Mouse (Mus musculus) liver, postnatal 0 days (tissue): ENCODE measurements at regions not wholly inside any gene's neighbourhood (a gene's known extent, or its start where the extent isn't known, plus 50 kb on each side); places are given as distances from the start of the nearest gene placed in this dataset.
A peak's percentile ranks its signal among the peaks of the same experiment; 100 is the strongest.

Source experiments
- ATAC-seq: fragments of 200-750 bp; cut with Nextera tagmentation; 2 replicates; pipeline ENCODE4 v1.8.0; 2017; ENCODE audit warnings: mild to moderate bottlenecking, moderate library complexity
- DNase-seq: peaks from one replicate; pipeline ENCODE4 v3.0.0-alpha.2; 2016
- H3K27ac ChIP-seq: fragments of 300-500 bp; sonication (generic); 2 replicates; pipeline ENCODE4 v1.5.1; 2014; ENCODE audit warnings: antibody characterized with exemption, moderate library complexity, mild to moderate bottlenecking, low read depth
- H3K27me3 ChIP-seq: fragments of 300-500 bp; sonication (generic); 2 replicates; pipeline ENCODE4 v1.6.1; 2014; ENCODE audit warnings: low read length, control low read depth, mixed read lengths; ENCODE audit not compliant: insufficient read depth
- H3K36me3 ChIP-seq: fragments of 300-500 bp; sonication (generic); replicated peaks from 2 replicates; pipeline ENCODE4 v1.6.1; 2014; ENCODE audit warnings: mild to moderate bottlenecking, control low read depth, low read length, moderate library complexity, mixed read lengths; ENCODE audit not compliant: insufficient read depth
- H3K4me1 ChIP-seq: fragments of 300-500 bp; sonication (generic); 2 replicates; pipeline ENCODE4 v1.6.1; 2014; ENCODE audit warnings: antibody characterized with exemption, mild to moderate bottlenecking, control low read depth; ENCODE audit not compliant: insufficient read depth
- H3K4me2 ChIP-seq: fragments of 300-500 bp; sonication (generic); 2 replicates; pipeline ENCODE4 v1.6.1; 2014; ENCODE audit warnings: low read depth, mild to moderate bottlenecking, low read length, moderate library complexity, mixed read lengths
- H3K4me3 ChIP-seq: fragments of 300-500 bp; sonication (generic); 2 replicates; pipeline ENCODE4 v1.5.1; 2014; ENCODE audit warnings: low read depth, low read length
- H3K9ac ChIP-seq: fragments of 300-500 bp; sonication (generic); replicated peaks from 2 replicates; pipeline ENCODE4 v1.6.1; 2014; ENCODE audit warnings: mild to moderate bottlenecking, moderate library complexity
- H3K9me3 ChIP-seq: fragments of 300-500 bp; sonication (generic); 2 replicates; pipeline ENCODE4 v1.6.1; 2016; ENCODE audit warnings: mild to moderate bottlenecking, control low read depth, low read length, mixed read lengths
- CTCF ChIP-seq: sonication (generic); IDR thresholded peaks from 2 replicates; pipeline ENCODE4 v1.5.1; 2016; ENCODE audit warnings: antibody characterized with exemption, low read depth
- EP300 ChIP-seq: IDR thresholded peaks from 2 replicates; pipeline ENCODE4 v1.6.1; 2016; ENCODE audit warnings: antibody characterized with exemption, low read depth, mild to moderate bottlenecking
- WGBS: fragments of 180-500 bp; shearing (Covaris S2); extraction: QIAGEN DNeasy Blood & Tissue Kit; methylation state at CpG from one replicate; pipeline ENCODE4 v1.1.7; 2014; ENCODE audit not compliant: insufficient replicate concordance; 5-methylcytosine and 5-hydroxymethylcytosine counted together

DNA sequence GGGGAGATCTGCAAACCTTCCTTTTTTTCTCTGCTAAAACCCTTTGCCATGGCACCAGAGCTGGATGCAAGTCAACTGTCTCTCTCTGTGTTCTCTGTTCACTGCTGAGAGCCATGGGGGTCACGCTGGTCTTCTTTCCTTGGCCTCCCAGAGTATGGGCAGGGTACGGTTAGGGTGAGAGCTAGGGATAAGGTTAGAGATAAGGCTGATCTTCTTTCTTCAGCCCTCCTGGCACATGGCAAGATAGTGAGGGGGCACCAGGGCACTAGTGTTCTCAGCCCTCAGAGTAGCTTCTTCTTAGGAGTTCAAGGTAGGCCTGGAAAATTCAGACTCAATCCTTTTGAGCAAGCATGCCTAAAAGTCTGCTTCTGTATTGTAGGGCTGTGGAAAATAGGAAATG is 196.1 kb downstream of the Tm2d1 start:
- H3K4me3 ChIP-seq: no peak overlapping the region
- H3K4me1 ChIP-seq: peaks cover 25% of the 10 kb centered on the region
- 0 out of 2 replicates have a peak overlapping the region, but pooled peaks have one; percentile 25 for H3K27ac ChIP-seq
- H3K4me2 ChIP-seq: peak overlapping the region; percentile 8; the same call in 1 of the 2 replicates
- H3K9ac ChIP-seq: no peak overlapping the region
- no peaks in the 10 kb centered on the region for H3K36me3 ChIP-seq
- TF ChIP-seq EP300: peak; percentile 93
- TF ChIP-seq CTCF: no peak
- DNase-seq (no peak), ATAC-seq (no peak)
- no peaks in the 10 kb centered on the region for H3K9me3 ChIP-seq
- 56% methylated on average over 2 of the region's 2 CpGs for WGBS
- H3K27me3 ChIP-seq: no peaks in the 10 kb centered on the region

DNA sequence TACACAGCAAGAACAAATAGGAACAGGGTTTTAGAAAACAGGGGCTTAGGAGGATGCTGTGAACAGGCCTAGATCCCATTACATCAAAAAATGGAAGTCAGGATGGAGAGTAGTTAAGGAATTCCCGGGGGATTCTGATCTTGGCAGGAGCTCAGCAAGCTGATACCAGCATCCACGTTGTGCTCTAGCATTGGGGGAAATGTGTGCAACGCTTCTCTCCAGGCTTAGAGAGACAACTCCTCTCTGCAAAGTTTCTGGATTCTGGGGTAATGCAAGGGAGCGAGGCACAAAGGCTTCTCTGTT is 201.1 kb downstream of the Tm2d1 start:
- WGBS: 57% methylated on average over 4 of the region's 4 CpGs

GRCm38 (mm10) chr4:98181185-98182052 is 201.7 kb downstream of the Tm2d1 start:
- Histone ChIP-seq H3K27me3 (no peaks in the 10 kb centered on the region), H3K4me3 (no peak overlapping the region), H3K36me3 (no peaks in the 10 kb centered on the region), H3K9ac (no peak overlapping the region), H3K4me1 (no peaks in the 10 kb centered on the region), H3K9me3 (no peaks in the 10 kb centered on the region), H3K27ac (no peak overlapping the region), H3K4me2 (no peak overlapping the region)
- TF ChIP-seq CTCF (no peak), EP300 (no peak)
- DNase-seq (no peak), ATAC-seq (no peak)
- WGBS: 80% methylated on average over 12 of the region's 12 CpGs

More for the DNA sequence above, 201.1 kb downstream of the Tm2d1 start:
- no peak overlapping the region for H3K4me2 ChIP-seq
- H3K9me3 ChIP-seq: no peaks in the 10 kb centered on the region
- peaks cover 4% of the 10 kb centered on the region; the same call in 1 of the 2 replicates for H3K4me1 ChIP-seq
- H3K36me3 ChIP-seq: no peaks in the 10 kb centered on the region
- no peak overlapping the region for H3K27ac ChIP-seq
- H3K4me3 ChIP-seq: no peak overlapping the region
- TF ChIP-seq CTCF: no peak
- no peak for TF ChIP-seq EP300
- DNase-seq: no peak
- no peak for ATAC-seq
- no peak overlapping the region for H3K9ac ChIP-seq
- H3K27me3 ChIP-seq: no peaks in the 10 kb centered on the region

DNA sequence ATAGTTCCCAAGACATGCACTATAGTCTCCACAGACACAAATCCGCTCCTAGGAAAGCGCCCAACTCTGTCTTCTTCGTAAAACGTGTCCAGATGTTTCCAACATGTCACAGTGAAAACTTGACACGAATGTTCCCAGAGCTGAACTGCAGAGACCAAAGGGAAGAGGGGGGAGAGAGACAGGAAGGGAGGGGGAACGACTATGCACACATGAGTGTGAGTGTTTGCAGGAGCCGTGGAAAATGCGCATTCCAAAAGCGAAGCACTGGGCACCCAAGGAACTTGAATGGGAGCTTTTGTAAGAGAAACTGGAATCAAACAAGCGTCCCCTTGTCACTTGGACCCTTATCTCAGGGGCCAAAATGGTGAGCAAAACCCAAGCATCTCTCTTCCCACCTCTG is 202.8 kb downstream of the Tm2d1 start:
- H3K27me3 ChIP-seq: no peaks in the 10 kb centered on the region
- no peaks in the 10 kb centered on the region for H3K9me3 ChIP-seq
- TF ChIP-seq CTCF: no peak
- no peak for TF ChIP-seq EP300
- 59% methylated on average over 10 of the region's 10 CpGs for WGBS
- H3K4me3 ChIP-seq: no peak overlapping the region
- H3K4me2 ChIP-seq: no peak overlapping the region
- ATAC-seq: no peak
- no peaks in the 10 kb centered on the region for H3K36me3 ChIP-seq
- no peak for DNase-seq
- H3K4me1 ChIP-seq: no peaks in the 10 kb centered on the region
- H3K27ac ChIP-seq: no peak overlapping the region
- H3K9ac ChIP-seq: no peak overlapping the region
